Mouse (Mus musculus) C2C12 (cell line): Measurements from ENCODE around the gene Mettl26.

Source experiments
- CTCF ChIP-seq: IDR thresholded peaks from one replicate; pipeline ENCODE4 v1.5.1; 2011; ENCODE audit not compliant: control insufficient read depth, insufficient read depth, insufficient read length
- MYOD1 ChIP-seq: IDR thresholded peaks from one replicate; pipeline ENCODE4 v1.6.1; 2011; ENCODE audit warnings: low read depth; ENCODE audit not compliant: control insufficient read depth, insufficient read length

- TF ChIP-seq CTCF, result no peak
- TF ChIP-seq MYOD1, result no peak
Observed at GRCm38 (mm10) chr17:25839455-25840235, 35.2 kb upstream of the Mettl26 start.
